Comparison of ENCODE assay signal across 21 mouse cellular contexts in the genomic region with DNA sequence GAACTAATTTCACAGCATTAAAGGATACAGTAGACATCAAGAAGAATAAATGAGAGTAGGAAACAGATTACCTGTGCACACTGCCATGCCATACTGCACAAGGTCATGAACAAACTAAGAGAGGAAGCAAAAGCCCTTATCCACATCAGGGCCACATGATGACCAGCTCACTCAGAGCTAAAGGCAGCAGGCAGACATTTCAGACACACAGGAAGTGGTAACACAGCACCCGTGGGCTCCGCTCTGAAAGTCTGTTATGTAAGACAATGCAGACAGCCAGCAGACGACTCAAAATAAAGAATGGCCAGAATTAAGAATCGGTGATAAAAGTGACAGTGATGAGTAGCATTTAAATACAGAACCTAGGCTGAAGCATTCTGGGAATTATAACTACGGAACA. TPM values are rescaled to one million over a fixed set of nuclear protein-coding genes. Genes with fewer than 3 reads are reported as not detected.
DNase-seq lines count a peak whose midpoint lies in the region; ATAC-seq lines count a peak whose summit lies in the region.
"Had no signal": no experiment of that assay in that cellular context is flagged by ENCODE, and none has a peak within 500 bp of the region (broad histone marks: within the 10 kb centered on the region; RNA-seq: fewer than 3 reads in every experiment).

No protein-coding gene starts in this region.

- no peak overlapping the region for H3K4me3 ChIP-seq in intestine, embryonic 16.5 days (ENCODE audit: low read length)
- H3K4me3 ChIP-seq: erythroblast, embryonic 14.5 days; heart, embryonic 12.5 days; liver, embryonic 13.5 days had no signal

- H3K27ac ChIP-seq in intestine, embryonic 16.5 days (ENCODE audit: low read length) = no peak overlapping the region
- H3K27ac ChIP-seq: liver, embryonic 13.5 days had no signal

- no peak overlapping the region for H3K9ac ChIP-seq in intestine, embryonic 16.5 days (ENCODE audit: low read depth, low read length)
- H3K9ac ChIP-seq: heart, embryonic 12.5 days; liver, embryonic 13.5 days had no signal

- no peaks in the 10 kb centered on the region for H3K27me3 ChIP-seq in intestine, embryonic 16.5 days (replicated peaks; ENCODE audit: control insufficient read depth, insufficient read depth, low read length)
- H3K27me3 ChIP-seq: heart, embryonic 12.5 days; liver, embryonic 13.5 days had no signal

- H3K36me3 ChIP-seq in intestine, embryonic 16.5 days (ENCODE audit: control insufficient read depth, insufficient read depth, low read length) = no peaks in the 10 kb centered on the region
- H3K36me3 ChIP-seq: G1E; heart, embryonic 12.5 days; liver, embryonic 13.5 days had no signal

- 72% methylated on average over 5 of the region's 5 CpGs for WGBS in intestine, embryonic 16.5 days

- H3K4me1 ChIP-seq in intestine, embryonic 16.5 days (ENCODE audit: control insufficient read depth, insufficient read depth, low read length) = no peaks in the 10 kb centered on the region
- H3K4me1 ChIP-seq: heart, embryonic 12.5 days; liver, embryonic 13.5 days had no signal

- H3K4me2 ChIP-seq in intestine, embryonic 16.5 days (ENCODE audit: low read depth, low read length) = no peak overlapping the region
- H3K4me2 ChIP-seq: heart, embryonic 12.5 days; liver, embryonic 13.5 days had no signal

- peak; percentile 39 for DNase-seq in layer of hippocampus, adult 11-12 months (ENCODE audit: low spot score)
- no peak for DNase-seq in layer of hippocampus, postnatal 10 days (ENCODE audit: low spot score in 2 of 2)
- DNase-seq in thymus, postnatal 14 days = peak; percentile 34
- DNase-seq in thymus, adult 18-20 months = no peak
- peak; percentile 33 for DNase-seq in thymus, postnatal 4 days
- DNase-seq in adipocyte (ENCODE audit: low spot score) = no peak
- DNase-seq: adrenal gland, postnatal 25 days; cerebellum, adult 9-11 months; gastrocnemius, postnatal 14 days; heart, postnatal 4 days; left cerebral cortex, postnatal 4 days; liver, embryonic 13.5 days had no signal

- H3K9me3 ChIP-seq in intestine, embryonic 16.5 days (ENCODE audit: control insufficient read depth, low read length) = no peaks in the 10 kb centered on the region
- H3K9me3 ChIP-seq: G1E; heart, embryonic 12.5 days; liver, embryonic 13.5 days had no signal

- ATAC-seq in inflammation-experienced regulatory T-cells, adult 6 months = peak; percentile 81
- no peak for ATAC-seq in intestine, embryonic 16.5 days
- ATAC-seq: midbrain, embryonic 16.5 days had no signal

RNA-seq across cellular contexts. Expression of a gene that starts 18.1 kb away (rescaled TPM):
- not detected for total RNA-seq in layer of hippocampus, postnatal 10 days (2021)
- polyA plus RNA-seq in inflammation-experienced regulatory T-cells, adult 6 months (2017; shearing (Covaris generic)) = not detected
- polyA plus RNA-seq in intestine, embryonic 16.5 days (2015; fragmentation: Nextera tagmentation; extraction: Ambion mirVana) = not detected in 2 replicates
- total RNA-seq: adrenal gland, postnatal 25 days; gastrocnemius, postnatal 14 days; heart, postnatal 4 days; layer of hippocampus, adult 18-20 months; left cerebral cortex, postnatal 4 days had no signal
- polyA plus RNA-seq: erythroblast, embryonic 14.5 days; G1E; heart, embryonic 12.5 days; kidney, embryonic 14.5 days; liver, embryonic 13.5 days; midbrain, embryonic 16.5 days; neural tube, embryonic 14.5 days had no signal

RNA-seq across cellular contexts. Expression of a gene that starts 46.8 kb away (rescaled TPM):
- total RNA-seq in layer of hippocampus, postnatal 10 days (2021) = 1 to 10 TPM; 2.4 to 3.7 TPM
- polyA plus RNA-seq in inflammation-experienced regulatory T-cells, adult 6 months (2017; shearing (Covaris generic)) = 10 to 100 TPM; 27.1 to 30.3 (median 28.6) TPM
- polyA plus RNA-seq in intestine, embryonic 16.5 days (2015; fragmentation: Nextera tagmentation; extraction: Ambion mirVana) = 6.0 and 7.2 TPM in 2 replicates

RNA-seq across cellular contexts. Expression of a gene that starts 51.3 kb away (rescaled TPM):
- total RNA-seq in layer of hippocampus, postnatal 10 days (2021) = not detected
- not detected for polyA plus RNA-seq in inflammation-experienced regulatory T-cells, adult 6 months (2017; shearing (Covaris generic))
- not detected in 2 replicates for polyA plus RNA-seq in intestine, embryonic 16.5 days (2015; fragmentation: Nextera tagmentation; extraction: Ambion mirVana)
- total RNA-seq: adrenal gland, postnatal 25 days; heart, postnatal 4 days; layer of hippocampus, adult 18-20 months; left cerebral cortex, postnatal 4 days had no signal
- polyA plus RNA-seq: erythroblast, embryonic 14.5 days; G1E; heart, embryonic 12.5 days; kidney, embryonic 14.5 days; liver, embryonic 13.5 days; midbrain, embryonic 16.5 days; neural tube, embryonic 14.5 days had no signal

Comparison
In these comparisons a context has a peak if more than half of its experiments do, and no peak if none do; other contexts are left out.
1. DNase-seq: peak in layer of hippocampus, adult 11-12 months (single experiment), thymus, postnatal 14 days (single experiment) and thymus, postnatal 4 days (single experiment); none in layer of hippocampus, postnatal 10 days (0 of 2), thymus, adult 18-20 months (0 of 2) and adipocyte (single experiment).